Mouse (Mus musculus) stomach, embryonic 14.5 days (tissue): ENCODE data around the gene Ak1. TPM values are rescaled to one million over a fixed set of nuclear protein-coding genes. Genes with fewer than 3 reads are reported as not detected.
A peak's percentile ranks its signal among the peaks of the same experiment; 100 is the strongest.

Source experiments
- ATAC-seq: fragments of 200-750 bp; cut with Nextera tagmentation; 2 replicates; pipeline ENCODE4 v1.8.0; 2017; ENCODE audit warnings: low read depth, moderate TSS enrichment; ENCODE audit not compliant: insufficient number of reproducible peaks, insufficient read depth, low FRiP score
- H3K27ac ChIP-seq: fragments of 300-500 bp; sonication (generic); 2 replicates; pipeline ENCODE4 v1.5.1; 2014; ENCODE audit warnings: mild to moderate bottlenecking, low read length, moderate library complexity, mixed read lengths
- H3K27me3 ChIP-seq: fragments of 300-500 bp; sonication (generic); 2 replicates; pipeline ENCODE4 v1.6.1; 2014; ENCODE audit warnings: low read length, control low read depth, mixed read lengths; ENCODE audit not compliant: control insufficient read depth, insufficient read depth
- H3K36me3 ChIP-seq: fragments of 300-500 bp; sonication (generic); 2 replicates; pipeline ENCODE4 v1.6.1; 2014; ENCODE audit warnings: mild to moderate bottlenecking, control low read depth, low read length, moderate library complexity, mixed read lengths; ENCODE audit not compliant: control insufficient read depth, insufficient read depth
- H3K4me1 ChIP-seq: fragments of 300-500 bp; sonication (generic); 2 replicates; pipeline ENCODE4 v1.6.1; 2014; ENCODE audit warnings: low read length, control low read depth, mixed read lengths; ENCODE audit not compliant: control insufficient read depth, insufficient read depth
- H3K4me2 ChIP-seq: fragments of 300-500 bp; sonication (generic); replicated peaks from 2 replicates; pipeline ENCODE4 v1.6.1; 2014; ENCODE audit warnings: low read depth, low read length, control low read depth
- H3K4me3 ChIP-seq: fragments of 300-500 bp; sonication (generic); 2 replicates; pipeline ENCODE4 v1.5.1; 2014; ENCODE audit warnings: low read depth, low read length, control low read depth
- H3K9ac ChIP-seq: fragments of 300-500 bp; sonication (generic); replicated peaks from 2 replicates; pipeline ENCODE4 v1.6.1; 2014; ENCODE audit warnings: low read depth, mild to moderate bottlenecking, control low read depth, low read length, moderate library complexity, mixed read lengths
- H3K9me3 ChIP-seq: fragments of 300-500 bp; sonication (generic); 2 replicates; pipeline ENCODE4 v1.6.1; 2016; ENCODE audit warnings: low read depth, low read length, control low read depth; ENCODE audit not compliant: control insufficient read depth
- WGBS: fragments of 180-500 bp; shearing (Covaris S2); extraction: QIAGEN DNeasy Blood & Tissue Kit; methylation state at CpG from one replicate; pipeline ENCODE4 v1.1.7; 2014; 5-methylcytosine and 5-hydroxymethylcytosine counted together
- polyA plus RNA-seq: library from polyadenylated mRNA; unstranded; fragments of >200 nt; fragmentation: Nextera tagmentation; extraction: Ambion mirVana; gene quantifications from 2 replicates; pipeline ENCODE4 v1.2.1, GENCODE M21; 2014

The Ak1 gene
- polyA plus RNA-seq: 16.7 and 17.1 TPM in 2 replicates

DNA sequence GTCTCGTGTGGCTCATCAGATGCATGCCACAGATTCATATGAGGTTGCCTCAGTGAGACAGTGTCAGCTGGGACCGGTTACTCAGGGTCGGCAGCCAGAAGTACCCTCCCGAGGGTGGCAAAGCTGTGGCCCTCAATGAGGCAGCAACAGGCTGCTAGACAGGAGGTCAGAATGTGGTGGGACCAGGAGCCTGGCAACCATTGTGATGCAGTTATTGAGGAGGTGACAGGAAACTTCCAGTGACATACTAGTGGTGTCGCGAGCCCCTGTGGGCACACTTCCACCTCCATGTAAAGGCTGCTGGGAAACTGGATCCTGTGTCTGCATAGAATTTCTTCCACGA, at the start of gene Ak1:
Gene Ak1, plus strand, starts transcription at position 242 of the 343 bp plus-strand sequence.
- no peak within 1 kb of the TSS for H3K4me3 ChIP-seq
- H3K9ac ChIP-seq: no peak within 1 kb of the TSS
- H3K4me2 ChIP-seq: 0 out of 2 replicates have a peak within 1 kb of the TSS, but pooled peaks have one; percentile 1
- no peak for ATAC-seq
- no peaks in the 10 kb centered on the region; the same call in 1 of the 2 replicates for H3K36me3 ChIP-seq
- no peaks in the 10 kb centered on the region for H3K9me3 ChIP-seq
- H3K27me3 ChIP-seq: no peaks in the 10 kb centered on the region
- 15% methylated on average over 7 of the region's 7 CpGs for WGBS
- peaks cover 47% of the 10 kb centered on the region for H3K4me1 ChIP-seq
- H3K27ac ChIP-seq: peak within 1 kb of the TSS; percentile 83

DNA sequence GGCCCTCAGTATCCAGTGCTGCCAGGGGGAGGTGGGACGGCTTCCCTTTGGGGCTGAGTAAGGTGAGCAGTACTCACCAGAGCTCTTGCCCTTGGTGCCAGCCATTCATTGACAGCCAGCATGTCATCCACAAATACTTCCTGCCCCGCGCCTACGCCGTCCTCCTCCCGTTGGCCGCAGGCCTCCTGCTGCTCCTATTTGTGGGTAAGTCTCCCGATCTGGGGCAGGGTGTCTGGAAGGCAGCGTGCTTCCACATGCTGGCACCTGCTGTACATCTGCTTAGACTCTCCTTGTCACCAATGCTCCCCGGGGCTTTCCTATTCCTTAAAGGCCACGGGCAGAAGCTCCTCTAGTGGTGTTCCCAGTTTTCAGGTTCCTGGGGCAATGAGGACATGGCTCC, 49.4 kb upstream of the Ak1 start:
- 92% methylated on average over 11 of the region's 11 CpGs for WGBS
- no peak overlapping the region for H3K27ac ChIP-seq
- peaks cover 15% of the 10 kb centered on the region for H3K36me3 ChIP-seq
- H3K4me2 ChIP-seq: no peak overlapping the region
- no peaks in the 10 kb centered on the region for H3K9me3 ChIP-seq
- H3K27me3 ChIP-seq: no peaks in the 10 kb centered on the region
- H3K4me1 ChIP-seq: peaks cover 11% of the 10 kb centered on the region; the same call in 1 of the 2 replicates
- ATAC-seq: no peak
- H3K4me3 ChIP-seq: no peak overlapping the region
- H3K9ac ChIP-seq: no peak overlapping the region

GRCm38 (mm10) chr2:32574497-32574896, 47.1 kb upstream of the Ak1 start, which contains the start of gene Pip5kl1:
TSS of gene Pip5kl1 (plus strand) at chr2:32574797.
- Histone ChIP-seq H3K4me2 (peak within 1 kb of the TSS; percentile 63), H3K9ac (peak within 1 kb of the TSS; percentile 40), H3K9me3 (no peaks in the 10 kb centered on the region), H3K36me3 (no peaks in the 10 kb centered on the region), H3K4me1 (peaks cover 11% of the 10 kb centered on the region; the same call in 1 of the 2 replicates), H3K27ac (no peak within 1 kb of the TSS), H3K27me3 (0 out of 2 replicates have a peak, but pooled peaks cover 1% of the 10 kb centered on the region), H3K4me3 (peak within 1 kb of the TSS; percentile 33)
- ATAC-seq: no peak
- 77% methylated on average over 6 of the region's 6 CpGs for WGBS

- WGBS: 2% methylated on average over 26 of the region's 26 CpGs
Measured at GRCm38 (mm10) chr2:32574901-32575585, 46.5 kb upstream of the Ak1 start.

DNA sequence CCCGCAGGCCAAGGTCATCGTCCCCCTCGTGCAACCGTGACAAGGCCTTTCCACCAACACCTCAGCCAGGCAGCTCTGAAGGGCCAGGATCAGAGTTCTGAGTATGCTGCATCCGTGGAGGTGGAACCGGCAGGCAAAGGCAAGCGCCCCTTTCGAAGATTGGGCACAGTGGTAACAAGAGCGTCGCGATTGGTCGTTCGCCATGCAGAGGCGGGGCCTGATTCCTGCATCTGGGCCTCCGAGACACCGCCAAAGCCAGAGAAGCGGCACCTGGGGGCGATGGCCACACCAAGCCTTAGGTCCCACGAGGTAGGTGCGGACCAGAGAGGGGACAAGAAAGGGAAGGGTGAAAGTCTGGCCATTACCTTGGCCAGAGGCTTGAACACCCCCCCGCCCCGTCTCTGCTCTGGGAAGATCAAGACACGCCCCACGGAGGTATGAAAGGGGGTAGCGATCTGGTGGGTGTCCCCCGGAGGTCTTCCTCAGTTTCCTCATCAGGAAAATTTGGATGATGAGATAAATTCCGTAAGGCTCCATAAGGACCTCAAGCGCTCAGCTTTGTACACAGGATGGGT, 45.9 kb upstream of the Ak1 start, which contains the start of gene 9430097D07Rik:
Gene 9430097D07Rik, minus strand, starts transcription at position 99 of the 575 bp plus-strand sequence.
- peak within 1 kb of the TSS; percentile 63 for H3K4me2 ChIP-seq
- WGBS: 6% methylated on average over 28 of the region's 28 CpGs
- no peaks in the 10 kb centered on the region for H3K36me3 ChIP-seq
- peak within 1 kb of the TSS; percentile 40 for H3K9ac ChIP-seq
- H3K9me3 ChIP-seq: no peaks in the 10 kb centered on the region
- no peak within 1 kb of the TSS for H3K27ac ChIP-seq
- H3K27me3 ChIP-seq: 0 out of 2 replicates have a peak, but pooled peaks cover 4% of the 10 kb centered on the region
- no peak for ATAC-seq
- H3K4me1 ChIP-seq: peaks cover 11% of the 10 kb centered on the region; the same call in 1 of the 2 replicates
- H3K4me3 ChIP-seq: peak within 1 kb of the TSS; percentile 33

More at GRCm38 (mm10) chr2:32574901-32575585, 46.5 kb upstream of the Ak1 start:
- Histone ChIP-seq H3K4me2 (peak overlapping the region; percentile 63), H3K4me1 (peaks cover 11% of the 10 kb centered on the region; the same call in 1 of the 2 replicates), H3K27ac (no peak overlapping the region), H3K27me3 (0 out of 2 replicates have a peak, but pooled peaks cover 4% of the 10 kb centered on the region), H3K9ac (peak overlapping the region; percentile 40), H3K4me3 (peak overlapping the region; percentile 33), H3K9me3 (no peaks in the 10 kb centered on the region), H3K36me3 (no peaks in the 10 kb centered on the region)
- ATAC-seq: no peak

DNA sequence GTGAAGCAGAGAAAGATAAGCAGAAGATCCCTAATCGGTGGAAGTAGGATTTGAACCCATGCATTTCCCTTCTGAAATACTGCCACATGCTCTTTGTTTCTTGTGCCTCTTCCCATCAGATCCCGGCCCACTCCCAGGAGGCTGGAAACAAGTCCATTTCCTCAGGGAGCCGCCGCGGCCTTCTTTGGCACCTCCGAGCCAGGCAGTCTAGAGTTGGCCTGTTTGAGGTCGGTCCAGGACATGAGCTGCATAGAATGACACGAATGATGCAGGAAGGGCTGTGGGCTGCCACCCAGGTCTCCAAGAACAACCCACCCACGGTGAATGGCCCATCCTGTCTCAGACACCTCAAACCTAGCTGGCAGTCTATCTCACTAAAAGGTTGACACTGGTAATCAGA, 45.0 kb upstream of the Ak1 start:
- ATAC-seq: no peak
- Histone ChIP-seq H3K9ac (no peak overlapping the region), H3K9me3 (no peaks in the 10 kb centered on the region), H3K4me2 (no peak overlapping the region), H3K4me1 (peaks cover 7% of the 10 kb centered on the region; the same call in 1 of the 2 replicates), H3K27me3 (0 out of 2 replicates have a peak, but pooled peaks cover 4% of the 10 kb centered on the region), H3K36me3 (no peaks in the 10 kb centered on the region), H3K4me3 (no peak overlapping the region), H3K27ac (no peak overlapping the region)
- WGBS: 85% methylated on average over 9 of the region's 9 CpGs

DNA sequence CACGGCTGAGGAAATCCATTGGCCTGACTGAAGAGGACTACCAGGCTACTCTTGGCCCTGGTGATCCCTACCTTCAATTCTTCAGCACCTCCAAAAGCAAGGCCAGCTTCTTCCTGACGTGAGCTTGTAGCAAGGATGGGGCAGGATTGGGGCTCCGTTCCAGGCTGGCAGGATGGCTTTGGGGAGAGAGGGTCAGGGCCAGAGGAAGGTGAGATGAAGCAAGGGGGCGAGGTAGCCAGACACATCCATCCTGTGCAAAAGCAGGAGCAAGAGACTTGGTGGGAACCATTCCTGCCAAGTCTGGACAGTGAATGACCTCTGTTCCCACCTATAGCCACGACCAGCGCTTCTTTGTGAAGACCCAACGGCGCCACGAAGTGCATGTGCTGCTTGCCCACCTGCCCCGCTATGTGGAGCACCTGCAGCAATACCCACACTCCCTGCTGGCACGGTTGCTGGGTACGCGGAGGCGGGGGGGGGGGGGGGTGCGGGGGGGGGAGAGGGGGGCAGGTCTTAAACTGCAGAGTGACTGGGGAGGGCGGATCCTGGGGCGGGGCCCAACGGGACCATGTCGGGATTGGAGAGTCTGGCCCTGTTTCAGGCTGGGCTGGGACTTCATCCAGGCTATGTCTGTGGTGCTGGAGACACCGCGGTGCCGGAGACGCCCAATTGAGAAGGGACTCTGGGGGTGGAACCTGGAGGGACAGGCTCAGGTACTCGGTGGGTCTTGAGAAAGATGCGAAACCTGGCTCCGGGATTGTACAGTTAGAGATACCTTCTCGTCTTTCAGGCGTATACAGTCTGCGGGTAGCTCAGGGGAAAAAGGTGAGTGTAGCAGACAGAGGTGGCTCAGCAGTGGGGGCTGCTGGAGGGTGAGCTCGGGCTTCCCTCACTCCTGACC, 43.2 kb upstream of the Ak1 start:
- H3K4me1 ChIP-seq: peaks cover 4% of the 10 kb centered on the region; the same call in 1 of the 2 replicates
- ATAC-seq: no peak
- H3K4me2 ChIP-seq: no peak overlapping the region
- H3K9ac ChIP-seq: no peak overlapping the region
- H3K36me3 ChIP-seq: no peaks in the 10 kb centered on the region
- H3K27ac ChIP-seq: no peak overlapping the region
- H3K9me3 ChIP-seq: no peaks in the 10 kb centered on the region
- H3K27me3 ChIP-seq: 0 out of 2 replicates have a peak, but pooled peaks cover 4% of the 10 kb centered on the region
- H3K4me3 ChIP-seq: no peak overlapping the region
- 36% methylated on average over 26 of the region's 30 CpGs for WGBS
